Mouse (Mus musculus): ENCODE measurements at regions not wholly inside any gene's neighbourhood (a gene's known extent, or its start where the extent isn't known, plus 50 kb on each side); places are given as distances from the start of the nearest gene placed in this dataset.
"Not testable (repeated sequence)": the region's sequence is repeated elsewhere in the genome, so short reads cannot be mapped to it uniquely, and the experiment has no call there.

- DNase-seq (ENCODE audit: low spot score), result no peak
Measured at GRCm38 (mm10) chr6:99936716-99937115, 210.5 kb upstream of the Prok2 start.

DNA sequence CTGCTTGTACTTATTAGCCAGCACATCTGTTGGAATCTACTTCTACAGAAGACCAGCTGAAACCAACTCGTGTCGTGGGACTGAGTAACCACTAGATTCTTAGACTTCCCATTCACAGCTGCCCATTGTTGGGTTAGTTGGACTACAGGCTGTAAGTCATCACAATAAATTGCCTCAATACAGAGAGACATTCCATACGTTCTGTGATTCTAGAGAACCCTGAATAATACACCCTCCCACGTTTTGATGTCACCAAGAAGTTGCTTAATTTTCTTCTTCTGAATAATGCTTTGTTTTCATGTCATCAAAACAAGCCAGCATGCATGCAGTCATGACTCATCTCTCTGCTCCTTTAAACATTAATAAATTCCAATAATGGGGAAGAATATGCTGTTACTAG is 209.2 kb upstream of the Prok2 start:
- DNase-seq (ENCODE audit: low spot score), result no peak

DNA sequence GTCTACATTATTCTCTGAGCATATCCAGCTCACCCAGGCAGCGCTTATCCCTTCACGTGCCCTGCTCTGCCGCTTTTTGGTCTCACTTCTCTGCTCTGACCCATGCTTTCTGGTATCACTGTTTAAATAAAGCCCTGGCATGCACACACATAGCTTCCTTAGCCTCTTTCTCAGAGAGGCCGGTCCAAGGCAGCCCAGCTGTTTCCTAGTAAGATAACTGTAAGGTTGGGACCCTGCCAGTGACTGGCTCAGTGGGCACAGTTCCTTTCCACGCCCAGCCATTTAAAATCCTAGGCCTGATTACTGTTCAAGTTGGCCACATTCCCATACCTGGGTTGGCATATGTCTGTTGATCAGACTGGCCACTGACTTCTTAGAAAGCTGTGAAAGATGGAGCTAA is 208.2 kb upstream of the Prok2 start:
- no peak for DNase-seq (ENCODE audit: low spot score)

GRCm38 (mm10) chr6:99933404-99933803 is 207.2 kb upstream of the Prok2 start:
- no peak for DNase-seq (ENCODE audit: low spot score)

GRCm38 (mm10) chr6:99932923-99933322 is 206.7 kb upstream of the Prok2 start:
- DNase-seq (ENCODE audit: low spot score), result no peak

GRCm38 (mm10) chr6:99932405-99932804 is 206.2 kb upstream of the Prok2 start:
- DNase-seq (ENCODE audit: low spot score), result no peak

DNA sequence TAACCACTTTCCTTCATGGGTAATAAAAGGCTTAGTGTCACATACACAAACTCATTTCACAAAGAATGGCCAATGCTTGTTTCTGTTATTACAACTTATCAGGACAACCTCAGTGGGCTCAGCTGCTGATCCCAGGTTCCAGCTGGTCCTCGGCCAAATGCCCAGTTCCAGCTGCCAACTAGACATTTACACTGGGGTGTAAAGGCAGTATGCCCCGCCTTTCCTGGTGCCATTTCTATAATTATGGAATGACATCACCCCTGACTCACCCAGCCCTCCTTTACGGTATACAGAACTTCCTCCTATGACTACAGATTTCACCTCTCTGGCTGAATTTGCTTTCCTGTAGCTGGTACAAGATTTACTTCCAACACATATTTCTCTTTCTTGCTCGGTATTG is 205.4 kb upstream of the Prok2 start:
- DNase-seq (ENCODE audit: low spot score), result no peak

DNA sequence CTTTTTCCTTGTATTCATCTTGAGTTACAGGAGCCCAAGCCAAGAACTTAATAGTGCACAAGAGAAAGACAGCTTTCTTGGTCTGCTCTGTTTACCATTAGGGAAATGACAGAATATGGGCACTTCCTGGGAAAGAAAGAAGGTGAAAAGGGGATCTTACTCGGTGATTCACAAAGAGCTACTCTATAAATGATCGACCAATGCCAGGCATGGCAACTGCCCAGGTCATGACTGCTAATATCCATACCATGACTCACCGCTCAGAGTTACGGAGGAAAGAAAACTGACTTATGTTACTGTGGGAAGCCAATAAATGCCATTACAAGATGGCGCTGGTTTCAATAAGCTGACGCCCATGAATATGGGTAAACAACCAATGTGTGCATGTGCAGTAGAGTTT is 204.1 kb upstream of the Prok2 start:
- no peak for DNase-seq (ENCODE audit: low spot score)

GRCm38 (mm10) chr6:99927933-99928555 is 201.9 kb upstream of the Prok2 start:
- no peak for DNase-seq (ENCODE audit: low spot score)

DNA sequence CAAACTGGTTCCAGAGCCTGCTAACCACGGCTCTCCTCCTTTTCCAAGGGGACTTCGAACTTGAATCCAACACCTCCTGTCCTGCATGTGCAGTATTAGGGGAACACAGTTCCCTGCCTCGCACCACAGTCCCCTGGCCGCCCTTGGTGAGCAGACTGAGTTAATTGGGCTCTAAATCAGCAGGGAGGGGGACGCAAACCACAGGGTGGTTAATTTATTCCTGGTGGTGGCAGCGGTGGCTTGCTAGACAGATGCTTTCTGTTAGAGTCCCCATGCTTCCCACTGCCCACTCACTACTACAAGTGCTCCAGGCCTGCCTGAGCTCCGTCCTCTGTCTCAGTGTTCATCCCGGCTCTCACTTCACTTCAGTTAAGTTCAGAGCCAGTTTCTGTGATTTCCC is 198.0 kb upstream of the Prok2 start:
- no peak for DNase-seq (ENCODE audit: low spot score)

DNA sequence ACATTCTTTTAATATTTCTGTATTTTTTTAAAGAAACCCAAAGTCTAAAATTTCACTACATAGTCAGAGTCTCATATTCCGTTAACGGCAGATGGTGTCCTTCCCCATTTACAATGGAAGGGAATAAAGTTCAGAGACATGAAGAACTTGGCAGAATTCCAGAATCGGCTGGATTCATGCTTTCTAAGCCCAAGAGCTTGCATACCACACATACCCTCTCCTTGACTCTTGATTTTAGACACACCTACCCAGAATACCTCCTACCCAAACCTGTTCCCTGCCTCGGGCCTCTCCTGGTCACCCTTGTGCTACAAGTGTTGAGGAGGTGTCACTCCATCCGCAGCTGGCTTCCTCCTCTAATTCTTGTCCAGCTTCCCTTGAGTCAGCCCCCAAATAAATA is 195.8 kb upstream of the Prok2 start:
- DNase-seq (ENCODE audit: low spot score), result no peak

DNA sequence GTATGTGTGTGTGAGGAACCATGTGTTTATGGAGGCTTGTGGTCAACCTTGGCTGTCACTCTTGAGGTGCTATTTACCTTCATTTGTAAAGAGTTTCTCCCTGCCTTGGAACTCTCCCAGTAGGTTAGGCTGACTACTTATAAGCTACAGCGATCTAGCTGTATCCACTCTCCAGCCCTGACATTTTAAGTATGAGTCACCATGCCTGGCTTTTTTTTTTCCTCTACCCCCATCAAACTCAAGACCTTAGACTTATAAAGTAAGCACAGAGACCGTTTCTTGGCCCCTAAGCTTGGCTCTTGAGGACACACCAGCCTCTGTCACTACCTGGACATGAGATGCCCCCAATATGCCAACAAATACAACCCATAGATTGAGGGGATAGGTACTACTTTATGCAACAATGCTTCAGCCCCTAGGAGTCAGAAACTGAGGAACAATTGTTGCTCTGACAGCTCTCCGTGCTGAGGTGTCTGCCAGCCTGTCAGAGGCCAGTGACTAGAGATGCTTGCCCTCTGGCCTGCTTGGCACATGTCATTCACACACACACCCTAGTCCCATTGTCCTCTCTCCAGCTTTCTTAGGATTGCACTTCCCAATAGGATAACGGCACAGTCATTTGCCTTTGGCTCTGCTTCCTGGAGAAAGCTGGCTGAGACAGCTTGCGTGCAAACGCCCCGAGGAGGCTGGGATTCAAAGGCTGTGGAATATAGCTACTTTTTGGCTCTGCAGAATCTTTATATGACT is 193.8 kb upstream of the Prok2 start:
- DNase-seq (ENCODE audit: low spot score), result no peak

DNA sequence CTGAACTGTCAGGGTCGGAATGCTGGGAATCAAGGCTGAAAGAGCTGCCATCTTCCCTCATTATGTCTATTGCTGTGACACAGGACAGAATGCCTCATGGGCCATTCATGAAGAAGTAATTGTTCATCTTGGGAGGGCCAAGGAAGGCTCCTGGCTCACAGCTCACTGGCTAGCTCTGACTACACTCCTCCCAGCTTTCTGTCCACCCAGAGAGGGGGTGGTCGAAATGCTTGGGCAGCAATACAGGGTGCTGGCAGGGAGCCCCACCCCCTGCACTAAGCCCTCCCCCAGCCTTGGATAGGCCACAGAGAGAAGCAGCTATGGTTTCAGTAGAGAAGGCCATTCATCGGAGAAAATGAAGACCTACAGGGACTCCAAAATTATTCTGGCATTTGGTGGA is 192.2 kb upstream of the Prok2 start:
- no peak for DNase-seq (ENCODE audit: low spot score)

DNA sequence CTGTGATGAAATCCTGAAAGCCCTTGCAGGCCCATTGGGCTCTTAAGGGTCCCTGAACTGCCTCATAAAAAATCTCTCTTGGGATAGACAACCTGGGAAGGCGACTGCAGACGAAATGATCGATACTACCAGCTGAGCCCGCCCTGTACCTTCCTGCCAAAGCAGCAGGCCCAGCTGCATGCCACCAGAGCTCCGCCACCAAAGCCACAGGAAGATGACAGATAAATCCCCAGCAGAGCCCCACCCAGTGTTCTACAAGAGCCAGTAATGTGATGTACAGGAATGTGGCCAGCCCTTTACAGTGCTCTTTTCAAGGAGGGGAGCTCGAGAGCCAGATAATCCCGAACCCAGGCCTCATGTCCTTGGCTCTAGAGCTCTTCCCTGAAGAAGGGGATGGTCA is 183.7 kb upstream of the Prok2 start:
- no peak for DNase-seq (ENCODE audit: low spot score)

GRCm38 (mm10) chr6:99909459-99909858 is 183.3 kb upstream of the Prok2 start:
- DNase-seq (ENCODE audit: low spot score), result peak; percentile 9

GRCm38 (mm10) chr6:99908066-99908465 is 181.9 kb upstream of the Prok2 start:
- DNase-seq (ENCODE audit: low spot score), result no peak

DNA sequence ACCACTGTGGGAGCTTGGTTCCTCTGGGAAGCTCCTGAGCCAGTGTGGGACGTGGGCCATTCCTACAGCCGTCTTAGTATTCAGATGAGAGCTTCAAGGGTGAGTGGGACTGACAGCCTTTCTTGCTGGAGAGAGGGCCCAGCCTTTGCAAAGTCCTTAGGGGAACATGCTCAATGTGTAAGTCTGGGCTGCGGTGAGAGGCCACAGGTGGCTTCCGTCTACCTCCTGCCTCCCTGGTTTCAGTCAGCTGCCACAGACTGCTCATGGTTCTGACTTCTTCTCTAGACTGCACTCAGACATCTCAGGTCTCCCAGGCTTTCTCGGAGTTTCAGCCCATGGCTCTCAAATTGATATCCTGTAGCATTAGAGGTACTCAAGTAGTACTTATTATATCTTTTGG is 179.0 kb upstream of the Prok2 start:
- no peak for DNase-seq (ENCODE audit: low spot score)

GRCm38 (mm10) chr6:99904607-99905006 is 178.4 kb upstream of the Prok2 start:
- no peak for DNase-seq (ENCODE audit: low spot score)

DNA sequence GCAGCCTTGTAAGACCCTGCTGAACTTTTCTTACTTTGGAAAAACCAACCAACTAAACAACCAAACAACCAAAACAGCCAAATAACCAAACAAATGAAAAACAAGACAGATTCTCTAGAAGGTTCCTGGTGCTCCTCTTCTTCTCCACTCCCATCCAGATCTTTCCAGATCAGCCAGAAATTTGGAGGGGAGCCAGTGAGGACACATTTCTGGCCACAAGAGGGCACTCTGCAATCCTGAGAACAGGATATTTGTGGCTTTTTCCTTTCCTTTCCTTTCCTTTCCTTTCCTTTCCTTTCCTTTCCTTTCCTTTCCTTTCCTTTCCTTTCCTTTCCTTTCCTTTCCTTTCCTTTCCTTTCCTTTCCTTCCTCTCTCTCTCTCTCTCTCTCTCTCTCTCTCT is 177.9 kb upstream of the Prok2 start:
- not testable (repeated sequence) for DNase-seq (ENCODE audit: low spot score)

- no peak for DNase-seq (ENCODE audit: low spot score)
Measured at GRCm38 (mm10) chr6:99901564-99901963, 175.4 kb upstream of the Prok2 start.

GRCm38 (mm10) chr6:99901146-99901545 is 175.0 kb upstream of the Prok2 start:
- no peak for DNase-seq (ENCODE audit: low spot score)

DNA sequence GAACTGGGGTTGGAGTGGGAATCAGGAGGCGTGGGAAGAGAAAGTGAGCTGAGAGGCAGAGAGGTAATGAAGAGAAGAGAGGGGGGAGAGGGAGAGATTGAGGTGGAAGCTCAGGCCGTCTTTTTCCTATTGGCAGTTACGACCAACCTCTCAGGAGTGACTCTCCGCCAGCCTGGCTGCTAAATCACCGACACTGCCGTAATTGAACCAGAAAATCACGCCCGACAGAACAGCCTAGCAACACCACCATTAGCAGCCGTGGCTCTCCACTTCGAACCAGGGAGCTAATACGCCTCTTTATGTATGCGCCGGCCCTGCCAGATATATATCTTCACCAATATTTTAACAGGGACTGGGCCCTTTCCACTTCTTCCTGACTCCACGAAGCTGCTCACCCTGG is 173.5 kb upstream of the Prok2 start:
- no peak for DNase-seq (ENCODE audit: low spot score)

- no peak for DNase-seq (ENCODE audit: low spot score)
Measured at GRCm38 (mm10) chr6:99898077-99898476, 171.9 kb upstream of the Prok2 start.

DNA sequence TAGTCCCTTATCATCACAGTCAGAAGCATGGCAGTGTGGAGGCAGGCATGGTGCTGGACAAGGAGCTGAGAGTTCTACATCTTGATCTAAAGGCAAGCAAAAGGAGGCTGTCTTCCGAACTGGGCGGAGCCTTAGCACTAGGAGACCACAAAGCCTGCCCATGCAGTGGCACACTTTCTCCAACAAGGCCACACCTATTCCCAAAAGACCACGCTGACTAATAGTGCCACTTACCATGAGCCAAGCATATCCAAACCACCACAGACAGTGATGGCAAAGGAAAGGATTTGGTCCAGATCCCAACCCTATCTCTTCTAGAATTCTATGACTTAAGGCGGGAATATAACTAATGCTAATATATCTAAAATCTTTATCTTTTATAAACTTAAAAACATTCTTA is 169.4 kb upstream of the Prok2 start:
- no peak for DNase-seq (ENCODE audit: low spot score)
